Mouse (Mus musculus): Measurements from ENCODE around the gene Lgr6. TPM values are rescaled to one million over a fixed set of nuclear protein-coding genes. Genes with fewer than 3 reads are reported as not detected.
"Not testable (repeated sequence)": the region's sequence is repeated elsewhere in the genome, so short reads cannot be mapped to it uniquely, and the experiment has no call there.

Gene Lgr6
- polyA plus RNA-seq, 1 experiment from 2014 or later: 0.15 TPM

- no peak for ATAC-seq
- H3K4me3 ChIP-seq: no peak overlapping the region
- H3K9me3 ChIP-seq (replicated peaks): no peaks in the 10 kb centered on the region
- no peak overlapping the region for H3K4me2 ChIP-seq
- H3K9ac ChIP-seq: no peak overlapping the region
- no peak overlapping the region for H3K27ac ChIP-seq
- H3K36me3 ChIP-seq (ENCODE audit: poor library complexity, severe bottlenecking): no peaks in the 10 kb centered on the region
- H3K27me3 ChIP-seq: peaks cover 17% of the 10 kb centered on the region
- 62% methylated on average over 4 of the region's 4 CpGs for WGBS
- peaks cover 6% of the 10 kb centered on the region; the same call in 1 of the 2 replicates for H3K4me1 ChIP-seq
Measured at GRCm38 (mm10) chr1:135126443-135127027, 21.5 kb upstream of the Lgr6 start.

GRCm38 (mm10) chr1:135125990-135126389 lies 20.9 kb upstream of the Lgr6 start:
- Histone ChIP-seq H3K36me3 (ENCODE audit: poor library complexity, severe bottlenecking) (no peaks in the 10 kb centered on the region), H3K4me3 (no peak overlapping the region), H3K9me3 (replicated peaks) (no peaks in the 10 kb centered on the region), H3K9ac (no peak overlapping the region), H3K4me2 (no peak overlapping the region), H3K27ac (no peak overlapping the region), H3K27me3 (peaks cover 17% of the 10 kb centered on the region), H3K4me1 (peaks cover 6% of the 10 kb centered on the region; the same call in 1 of the 2 replicates)
- 67% methylated on average over 8 of the region's 8 CpGs for WGBS
- no peak for ATAC-seq

DNA sequence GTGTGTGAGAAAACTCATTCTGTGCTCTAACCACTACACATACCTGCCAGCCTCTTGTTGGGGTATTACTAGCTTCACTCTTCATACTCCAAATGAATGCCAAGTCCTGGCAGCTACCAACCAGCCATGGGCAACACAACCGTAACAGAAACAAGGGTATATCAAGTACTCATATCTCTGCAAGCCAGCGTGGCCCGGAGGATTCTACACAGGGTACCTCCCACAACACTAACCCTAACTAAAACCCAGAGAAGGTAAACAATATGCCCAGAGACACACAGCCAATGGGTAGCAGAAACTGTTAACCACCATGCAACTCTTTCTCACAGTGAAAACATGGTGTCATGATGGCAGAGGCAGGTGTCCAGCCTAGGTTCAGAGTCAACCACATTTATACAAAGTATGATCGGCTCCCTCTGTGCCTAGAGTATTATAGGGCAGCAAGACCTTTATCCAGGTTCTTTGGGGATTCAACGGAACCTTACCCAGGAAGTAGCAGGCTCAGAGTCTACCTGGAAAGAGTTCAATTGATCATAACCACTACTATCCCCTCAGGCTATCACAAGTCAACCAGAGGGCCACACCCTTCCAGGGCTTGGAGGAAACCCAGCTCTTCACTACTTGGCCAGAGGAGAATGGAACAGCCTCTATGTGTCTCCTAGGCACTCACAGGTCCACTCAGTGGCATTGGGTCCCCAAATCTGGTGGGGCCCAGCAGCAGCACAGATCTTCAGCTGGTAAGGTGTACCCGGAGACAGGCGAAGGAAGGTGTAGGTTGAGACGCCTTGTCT lies 19.7 kb upstream of the Lgr6 start:
- peaks cover 6% of the 10 kb centered on the region; the same call in 1 of the 2 replicates for H3K4me1 ChIP-seq
- peaks cover 17% of the 10 kb centered on the region for H3K27me3 ChIP-seq
- no peaks in the 10 kb centered on the region for H3K9me3 ChIP-seq (replicated peaks)
- no peak overlapping the region for H3K4me2 ChIP-seq
- ATAC-seq: no peak
- no peak overlapping the region for H3K4me3 ChIP-seq
- no peaks in the 10 kb centered on the region for H3K36me3 ChIP-seq (ENCODE audit: poor library complexity, severe bottlenecking)
- H3K27ac ChIP-seq: no peak overlapping the region
- 90% methylated on average over 8 of the region's 8 CpGs for WGBS
- H3K9ac ChIP-seq: no peak overlapping the region

GRCm38 (mm10) chr1:135112661-135113060 lies 7.6 kb upstream of the Lgr6 start:
- Histone ChIP-seq H3K4me1 (peaks cover 3% of the 10 kb centered on the region; the same call in 1 of the 2 replicates), H3K9ac (no peak overlapping the region), H3K4me2 (no peak overlapping the region), H3K9me3 (replicated peaks) (no peaks in the 10 kb centered on the region), H3K27me3 (0 out of 2 replicates have a peak, but pooled peaks cover 6% of the 10 kb centered on the region), H3K27ac (no peak overlapping the region), H3K36me3 (ENCODE audit: poor library complexity, severe bottlenecking) (no peaks in the 10 kb centered on the region), H3K4me3 (no peak overlapping the region)
- 8% methylated on average over 8 of the region's 8 CpGs for WGBS
- 0 out of 2 replicates have a peak, but pooled peaks have one; percentile 41 for ATAC-seq

- H3K27ac ChIP-seq; H3K9me3 ChIP-seq (replicated peaks); H3K36me3 ChIP-seq (ENCODE audit: poor library complexity, severe bottlenecking); H3K4me1 ChIP-seq; H3K9ac ChIP-seq; H3K4me3 ChIP-seq; ATAC-seq; H3K4me2 ChIP-seq: not testable (repeated sequence)
- H3K27me3 ChIP-seq: peaks cover 19% of the 10 kb centered on the region
- 68% methylated on average over 5 of the region's 5 CpGs for WGBS
Measured at GRCm38 (mm10) chr1:135111271-135111670, 6.2 kb upstream of the Lgr6 start.

- H3K4me2 ChIP-seq: no peak overlapping the region
- no peak overlapping the region for H3K9ac ChIP-seq
- H3K36me3 ChIP-seq (ENCODE audit: poor library complexity, severe bottlenecking): no peaks in the 10 kb centered on the region
- H3K9me3 ChIP-seq (replicated peaks): no peaks in the 10 kb centered on the region
- no peak for ATAC-seq
- no peak overlapping the region for H3K4me3 ChIP-seq
- peaks cover 12% of the 10 kb centered on the region for H3K4me1 ChIP-seq
- H3K27me3 ChIP-seq: peaks cover 31% of the 10 kb centered on the region
- no peak overlapping the region for H3K27ac ChIP-seq
- WGBS: 15% methylated on average over 6 of the region's 6 CpGs
Measured at GRCm38 (mm10) chr1:135110075-135110474, 5.0 kb upstream of the Lgr6 start.

GRCm38 (mm10) chr1:135108611-135109010 lies 3.5 kb upstream of the Lgr6 start:
- H3K9me3 ChIP-seq (replicated peaks): no peaks in the 10 kb centered on the region
- peaks cover 17% of the 10 kb centered on the region for H3K4me1 ChIP-seq
- no peak overlapping the region for H3K4me3 ChIP-seq
- no peak overlapping the region for H3K27ac ChIP-seq
- no peak for ATAC-seq
- H3K36me3 ChIP-seq (ENCODE audit: poor library complexity, severe bottlenecking): no peaks in the 10 kb centered on the region
- H3K4me2 ChIP-seq: no peak overlapping the region
- H3K27me3 ChIP-seq: peaks cover 45% of the 10 kb centered on the region
- 40% methylated on average over 6 of the region's 6 CpGs for WGBS
- H3K9ac ChIP-seq: no peak overlapping the region

GRCm38 (mm10) chr1:135105951-135106350 lies 875 bp upstream of the Lgr6 start:
- Histone ChIP-seq H3K4me2 (0 out of 2 replicates have a peak overlapping the region, but pooled peaks have one; percentile 67), H3K4me3 (no peak overlapping the region)
- 2% methylated on average over 8 of the region's 8 CpGs for WGBS

GRCm38 (mm10) chr1:135100400-135100799 lies 4.7 kb downstream of the Lgr6 start:
- H3K4me2 ChIP-seq: no peak overlapping the region
- no peak overlapping the region for H3K9ac ChIP-seq
- no peak overlapping the region for H3K4me3 ChIP-seq
- H3K27me3 ChIP-seq: peaks cover 49% of the 10 kb centered on the region
- peaks cover 15% of the 10 kb centered on the region for H3K4me1 ChIP-seq
- 52% methylated on average over 7 of the region's 7 CpGs for WGBS
- H3K9me3 ChIP-seq (replicated peaks): no peaks in the 10 kb centered on the region
- ATAC-seq: no peak
- no peaks in the 10 kb centered on the region for H3K36me3 ChIP-seq (ENCODE audit: poor library complexity, severe bottlenecking)
- no peak overlapping the region for H3K27ac ChIP-seq

More at GRCm38 (mm10) chr1:135105951-135106350, 875 bp upstream of the Lgr6 start:
- Histone ChIP-seq H3K27me3 (peaks cover 61% of the 10 kb centered on the region), H3K4me1 (peaks cover 14% of the 10 kb centered on the region), H3K9me3 (replicated peaks) (no peaks in the 10 kb centered on the region), H3K36me3 (ENCODE audit: poor library complexity, severe bottlenecking) (no peaks in the 10 kb centered on the region), H3K9ac (no peak overlapping the region), H3K27ac (no peak overlapping the region)
- peak; percentile 28; the same call in 1 of the 2 replicates for ATAC-seq

DNA sequence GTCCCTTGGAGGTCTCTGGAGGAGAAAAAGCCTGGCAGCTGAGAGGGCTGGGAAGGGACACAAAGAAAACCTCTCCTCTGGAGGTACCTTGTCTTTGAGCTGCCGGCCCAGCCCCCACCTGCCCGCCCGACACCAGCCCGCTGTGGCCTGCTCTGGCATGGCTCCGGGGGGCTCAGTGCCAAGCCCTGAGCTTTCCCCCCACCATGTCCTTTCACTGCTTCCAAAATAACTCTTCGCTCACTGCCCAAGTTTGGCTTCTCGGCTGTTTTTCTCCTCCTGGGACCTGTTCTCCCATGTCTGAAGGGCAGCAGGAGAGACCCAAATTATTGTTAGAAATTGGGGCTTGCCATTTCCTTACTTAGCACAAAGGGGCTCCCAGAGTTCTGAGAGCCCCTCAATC lies 6.6 kb downstream of the Lgr6 start:
- no peak for ATAC-seq
- H3K4me3 ChIP-seq: no peak overlapping the region
- no peak overlapping the region for H3K9ac ChIP-seq
- no peak overlapping the region for H3K4me2 ChIP-seq
- no peak overlapping the region for H3K27ac ChIP-seq
- H3K36me3 ChIP-seq (ENCODE audit: poor library complexity, severe bottlenecking): no peaks in the 10 kb centered on the region
- WGBS: 76% methylated on average over 7 of the region's 7 CpGs
- H3K9me3 ChIP-seq (replicated peaks): no peaks in the 10 kb centered on the region
- H3K27me3 ChIP-seq: peaks cover 29% of the 10 kb centered on the region
- H3K4me1 ChIP-seq: peaks cover 6% of the 10 kb centered on the region

- WGBS: 88% methylated on average over 6 of the region's 6 CpGs
- Histone ChIP-seq H3K27ac (no peak overlapping the region), H3K9ac (no peak overlapping the region), H3K4me3 (no peak overlapping the region), H3K27me3 (peaks cover 21% of the 10 kb centered on the region), H3K4me2 (no peak overlapping the region), H3K9me3 (replicated peaks) (no peaks in the 10 kb centered on the region), H3K4me1 (peaks cover 6% of the 10 kb centered on the region), H3K36me3 (ENCODE audit: poor library complexity, severe bottlenecking) (no peaks in the 10 kb centered on the region)
- ATAC-seq: no peak
Measured at GRCm38 (mm10) chr1:135097441-135097840, 7.6 kb downstream of the Lgr6 start.

GRCm38 (mm10) chr1:135096312-135096711 lies 8.8 kb downstream of the Lgr6 start:
- 76% methylated on average over 11 of the region's 11 CpGs for WGBS
- no peak overlapping the region for H3K27ac ChIP-seq
- peaks cover 6% of the 10 kb centered on the region for H3K4me1 ChIP-seq
- no peak overlapping the region for H3K4me2 ChIP-seq
- H3K9ac ChIP-seq: no peak overlapping the region
- no peak overlapping the region for H3K4me3 ChIP-seq
- peaks cover 13% of the 10 kb centered on the region for H3K27me3 ChIP-seq
- no peaks in the 10 kb centered on the region for H3K36me3 ChIP-seq (ENCODE audit: poor library complexity, severe bottlenecking)
- H3K9me3 ChIP-seq (replicated peaks): no peaks in the 10 kb centered on the region
- no peak for ATAC-seq

All from forebrain, embryonic 13.5 days (tissue).